Mouse (Mus musculus) bone marrow macrophage, adult 2 months (primary cell): ENCODE data around the gene Dusp2.

Experiments
- CTCF ChIP-seq: IDR thresholded peaks from 2 replicates; pipeline ENCODE4 v1.5.1; 2012; ENCODE audit warnings: low read depth, mild to moderate bottlenecking, low read length, moderate library complexity
- POLR2A ChIP-seq: IDR thresholded peaks from 2 replicates; pipeline ENCODE4 v1.6.1; 2012; ENCODE audit warnings: mild to moderate bottlenecking, low read depth, low read length, borderline replicate concordance

DNA sequence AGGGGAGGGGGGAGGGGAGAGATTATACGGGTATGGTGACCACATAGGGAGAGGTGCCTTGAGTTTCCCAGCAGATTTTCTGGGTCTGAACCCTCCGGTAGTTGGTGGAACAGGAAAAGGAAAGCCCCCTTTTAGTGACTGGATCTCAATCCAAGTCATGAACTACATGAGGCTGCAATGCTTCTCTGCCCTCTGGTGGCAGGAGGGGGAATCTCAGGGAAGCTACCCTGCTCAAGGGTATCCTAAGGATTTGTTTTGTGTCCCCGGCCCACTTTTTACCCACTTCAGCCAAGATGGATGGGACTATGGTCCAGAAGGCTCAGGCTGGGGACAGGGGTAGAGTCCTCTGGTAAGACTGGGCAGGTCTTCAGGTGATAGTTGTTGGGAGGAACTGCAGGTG lies 5.2 kb downstream of the Dusp2 start:
- TF ChIP-seq CTCF (peak; percentile 95), POLR2A (no peak)
